48 mouse cellular contexts compared by ENCODE assay signal in the genomic region with DNA sequence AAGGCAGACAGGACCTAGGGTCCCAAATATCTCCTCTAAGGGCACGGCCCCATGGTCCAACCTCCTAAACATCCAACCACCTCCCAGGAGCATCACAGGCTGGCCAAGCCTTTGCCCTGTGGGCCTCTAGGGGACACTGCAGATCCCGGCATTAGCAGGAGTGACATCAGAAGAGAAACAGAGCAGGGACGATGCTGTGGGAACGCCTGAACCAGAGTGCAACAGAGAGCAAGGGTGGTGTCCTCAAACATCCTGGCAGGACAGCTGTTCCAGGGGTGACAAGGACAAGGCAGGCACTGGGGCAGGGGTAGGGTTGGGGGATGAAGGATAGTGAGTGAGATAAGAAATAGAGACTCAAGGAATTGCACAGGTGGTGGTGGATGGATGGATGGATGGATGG. TPM values are rescaled to one million over a fixed set of nuclear protein-coding genes. Genes with fewer than 3 reads are reported as not detected.
"Had no signal": no experiment of that assay in that cellular context is flagged by ENCODE, and none has a peak within 500 bp of the region (broad histone marks: within the 10 kb centered on the region; RNA-seq: fewer than 3 reads in every experiment).

No protein-coding gene starts in this region.

- H3K9me3 ChIP-seq: heart, embryonic 12.5 days; heart, embryonic 13.5 days; heart, embryonic 15.5 days; hindbrain, embryonic 10.5 days; hindbrain, embryonic 12.5 days; hindbrain, embryonic 13.5 days; hindbrain, embryonic 15.5 days; intestine, embryonic 15.5 days; kidney, embryonic 15.5 days had no signal

- H3K4me3 ChIP-seq: heart, embryonic 12.5 days; heart, embryonic 13.5 days; heart, embryonic 15.5 days; hindbrain, embryonic 10.5 days; hindbrain, embryonic 12.5 days; hindbrain, embryonic 13.5 days; hindbrain, embryonic 15.5 days; intestine, embryonic 15.5 days; kidney, embryonic 15.5 days; layer of hippocampus, adult 2 months; left cerebral cortex, adult 2 months had no signal

- H3K36me3 ChIP-seq: heart, embryonic 12.5 days; heart, embryonic 15.5 days; hindbrain, embryonic 10.5 days; hindbrain, embryonic 12.5 days; hindbrain, embryonic 15.5 days; intestine, embryonic 15.5 days; kidney, embryonic 15.5 days had no signal

- H3K4me2 ChIP-seq: heart, embryonic 12.5 days; heart, embryonic 13.5 days; heart, embryonic 15.5 days; hindbrain, embryonic 12.5 days; hindbrain, embryonic 13.5 days; hindbrain, embryonic 14.5 days; hindbrain, embryonic 15.5 days; intestine, embryonic 15.5 days; kidney, embryonic 15.5 days had no signal

- H3K27me3 ChIP-seq: heart, embryonic 12.5 days; heart, embryonic 13.5 days; hindbrain, embryonic 13.5 days; hindbrain, embryonic 15.5 days; intestine, embryonic 15.5 days; kidney, embryonic 15.5 days had no signal

- H3K27ac ChIP-seq: heart, embryonic 13.5 days; heart, embryonic 15.5 days; hindbrain, embryonic 12.5 days; hindbrain, embryonic 13.5 days; hindbrain, embryonic 14.5 days; hindbrain, embryonic 15.5 days; hindbrain, postnatal 0 days; intestine, embryonic 15.5 days; kidney, embryonic 15.5 days; kidney, postnatal 0 days; layer of hippocampus, adult 2 months; left cerebral cortex, adult 2 months had no signal

- H3K9ac ChIP-seq: heart, embryonic 12.5 days; heart, embryonic 13.5 days; heart, embryonic 15.5 days; hindbrain, embryonic 12.5 days; hindbrain, embryonic 13.5 days; hindbrain, embryonic 14.5 days; hindbrain, embryonic 15.5 days; intestine, embryonic 15.5 days; kidney, embryonic 15.5 days had no signal

- DNase-seq: heart, postnatal 10 days; heart, postnatal 14 days; heart, postnatal 36 days; heart, postnatal 4 days; kidney, adult 11 months; kidney, adult 18-20 months; kidney, adult 2 months; kidney, adult 8-10 months; kidney, adult 9 months; kidney, postnatal 10 days; kidney, postnatal 14 days; kidney, postnatal 25 days; kidney, postnatal 36 days; kidney, postnatal 4 days; layer of hippocampus, adult 9-11 months; layer of hippocampus, postnatal 36 days had no signal

- ATAC-seq: hindbrain, embryonic 16.5 days; hindbrain, postnatal 0 days; inflammation-experienced regulatory T-cells, adult 6 months; intestine, embryonic 15.5 days; intestine, embryonic 16.5 days; intestine, postnatal 0 days had no signal

RNA-seq across cellular contexts. Expression of a gene that starts 4.0 kb away (rescaled TPM):
- total RNA-seq: heart, postnatal 10 days; heart, postnatal 14 days; heart, postnatal 25 days; heart, postnatal 36 days; heart, postnatal 4 days; hematopoietic stem cell, adult 5-6 weeks; layer of hippocampus, adult 18-20 months; layer of hippocampus, adult 2 months; layer of hippocampus, postnatal 10 days; layer of hippocampus, postnatal 14 days; layer of hippocampus, postnatal 36 days; left cerebral cortex, adult 18-20 months; left cerebral cortex, adult 2 months; left cerebral cortex, adult 8-10 months had no signal
- polyA plus RNA-seq: heart, embryonic 12.5 days; heart, embryonic 13.5 days; heart, embryonic 14.5 days; heart, embryonic 15.5 days; heart, embryonic 16.5 days; heart, postnatal 0 days; hindbrain, embryonic 11.5 days; hindbrain, embryonic 12.5 days; hindbrain, postnatal 0 days; intestine, embryonic 14.5 days; kidney, adult 2 months; kidney, embryonic 14.5 days; kidney, embryonic 16.5 days had no signal

RNA-seq across cellular contexts. Expression of a gene that starts 43.9 kb away (rescaled TPM):
- total RNA-seq: hematopoietic stem cell, adult 5-6 weeks had no signal
- polyA plus RNA-seq: inflammation-experienced regulatory T-cells, adult 6 months had no signal
